Mouse (Mus musculus) liver, postnatal 0 days (tissue): ENCODE results near the gene Tnfrsf11a. TPM values are rescaled to one million over a fixed set of nuclear protein-coding genes. Genes with fewer than 3 reads are reported as not detected.

Experiments
- ATAC-seq: fragments of 200-750 bp; cut with Nextera tagmentation; 2 replicates; pipeline ENCODE4 v1.8.0; 2017; ENCODE audit warnings: mild to moderate bottlenecking, moderate library complexity
- DNase-seq: peaks from one replicate; pipeline ENCODE4 v3.0.0-alpha.2; 2016
- H3K27ac ChIP-seq: fragments of 300-500 bp; sonication (generic); 2 replicates; pipeline ENCODE4 v1.5.1; 2014; ENCODE audit warnings: antibody characterized with exemption, moderate library complexity, mild to moderate bottlenecking, low read depth
- H3K27me3 ChIP-seq: fragments of 300-500 bp; sonication (generic); 2 replicates; pipeline ENCODE4 v1.6.1; 2014; ENCODE audit warnings: low read length, control low read depth, mixed read lengths; ENCODE audit not compliant: insufficient read depth
- H3K36me3 ChIP-seq: fragments of 300-500 bp; sonication (generic); replicated peaks from 2 replicates; pipeline ENCODE4 v1.6.1; 2014; ENCODE audit warnings: mild to moderate bottlenecking, control low read depth, low read length, moderate library complexity, mixed read lengths; ENCODE audit not compliant: insufficient read depth
- H3K4me1 ChIP-seq: fragments of 300-500 bp; sonication (generic); 2 replicates; pipeline ENCODE4 v1.6.1; 2014; ENCODE audit warnings: antibody characterized with exemption, mild to moderate bottlenecking, control low read depth; ENCODE audit not compliant: insufficient read depth
- H3K4me2 ChIP-seq: fragments of 300-500 bp; sonication (generic); 2 replicates; pipeline ENCODE4 v1.6.1; 2014; ENCODE audit warnings: low read depth, mild to moderate bottlenecking, low read length, moderate library complexity, mixed read lengths
- H3K4me3 ChIP-seq: fragments of 300-500 bp; sonication (generic); 2 replicates; pipeline ENCODE4 v1.5.1; 2014; ENCODE audit warnings: low read depth, low read length
- H3K9ac ChIP-seq: fragments of 300-500 bp; sonication (generic); replicated peaks from 2 replicates; pipeline ENCODE4 v1.6.1; 2014; ENCODE audit warnings: mild to moderate bottlenecking, moderate library complexity
- H3K9me3 ChIP-seq: fragments of 300-500 bp; sonication (generic); 2 replicates; pipeline ENCODE4 v1.6.1; 2016; ENCODE audit warnings: mild to moderate bottlenecking, control low read depth, low read length, mixed read lengths
- CTCF ChIP-seq: sonication (generic); IDR thresholded peaks from 2 replicates; pipeline ENCODE4 v1.5.1; 2016; ENCODE audit warnings: antibody characterized with exemption, low read depth
- EP300 ChIP-seq: IDR thresholded peaks from 2 replicates; pipeline ENCODE4 v1.6.1; 2016; ENCODE audit warnings: antibody characterized with exemption, low read depth, mild to moderate bottlenecking
- WGBS: fragments of 180-500 bp; shearing (Covaris S2); extraction: QIAGEN DNeasy Blood & Tissue Kit; methylation state at CpG from one replicate; pipeline ENCODE4 v1.1.7; 2014; ENCODE audit not compliant: insufficient replicate concordance; 5-methylcytosine and 5-hydroxymethylcytosine counted together
- polyA plus RNA-seq: library from polyadenylated mRNA; unstranded; fragments of >200 nt; fragmentation: Nextera tagmentation; extraction: Ambion mirVana; gene quantifications from 2 replicates; pipeline ENCODE4 v1.2.1, GENCODE M21; 2015

Tnfrsf11a gene
- polyA plus RNA-seq, 1 experiment from 2014 or later: 0.89 TPM

GRCm38 (mm10) chr1:105846431-105846830 is 65.9 kb downstream of the Tnfrsf11a start:
- H3K27ac ChIP-seq: no peak overlapping the region
- no peak overlapping the region for H3K9ac ChIP-seq
- no peak for DNase-seq
- peaks cover 8% of the 10 kb centered on the region for H3K27me3 ChIP-seq
- no peak overlapping the region for H3K4me2 ChIP-seq
- peaks cover 2% of the 10 kb centered on the region for H3K4me1 ChIP-seq
- no peak for ATAC-seq
- 82% methylated on average over 2 of the region's 2 CpGs for WGBS
- TF ChIP-seq EP300 (no peak), CTCF (no peak)
- no peaks in the 10 kb centered on the region for H3K9me3 ChIP-seq
- H3K36me3 ChIP-seq: no peaks in the 10 kb centered on the region
- no peak overlapping the region for H3K4me3 ChIP-seq

GRCm38 (mm10) chr1:105848806-105849205 is 68.3 kb downstream of the Tnfrsf11a start:
- no peak overlapping the region for H3K4me3 ChIP-seq
- H3K4me1 ChIP-seq: peaks cover 2% of the 10 kb centered on the region
- H3K9ac ChIP-seq: no peak overlapping the region
- H3K36me3 ChIP-seq: no peaks in the 10 kb centered on the region
- no peak overlapping the region for H3K27ac ChIP-seq
- 77% methylated on average over 8 of the region's 8 CpGs for WGBS
- H3K9me3 ChIP-seq: no peaks in the 10 kb centered on the region
- ATAC-seq (no peak), DNase-seq (no peak)
- TF ChIP-seq CTCF (no peak), EP300 (no peak)
- H3K27me3 ChIP-seq: peaks cover 8% of the 10 kb centered on the region
- no peak overlapping the region for H3K4me2 ChIP-seq

GRCm38 (mm10) chr1:105851341-105851740 is 70.8 kb downstream of the Tnfrsf11a start:
- Histone ChIP-seq H3K27ac (no peak overlapping the region), H3K9me3 (no peaks in the 10 kb centered on the region), H3K4me2 (no peak overlapping the region), H3K4me3 (no peak overlapping the region), H3K9ac (no peak overlapping the region), H3K36me3 (no peaks in the 10 kb centered on the region), H3K4me1 (no peaks in the 10 kb centered on the region; the same call in 1 of the 2 replicates), H3K27me3 (no peaks in the 10 kb centered on the region)
- ATAC-seq: peak; percentile 40
- no peak for DNase-seq
- 45% methylated on average over 2 of the region's 2 CpGs for WGBS
- peak; percentile 30; the same call in 1 of the 2 replicates for TF ChIP-seq EP300
- no peak for TF ChIP-seq CTCF

GRCm38 (mm10) chr1:105859740-105860139 is 79.2 kb downstream of the Tnfrsf11a start:
- TF ChIP-seq EP300: no peak
- DNase-seq (no peak), ATAC-seq (no peak)
- H3K36me3 ChIP-seq: no peaks in the 10 kb centered on the region
- H3K9me3 ChIP-seq: no peaks in the 10 kb centered on the region
- no peak overlapping the region for H3K27ac ChIP-seq
- H3K27me3 ChIP-seq: no peaks in the 10 kb centered on the region
- no peak overlapping the region for H3K4me3 ChIP-seq
- no peak overlapping the region for H3K4me2 ChIP-seq
- WGBS: 82% methylated on average over 2 of the region's 2 CpGs
- no peaks in the 10 kb centered on the region for H3K4me1 ChIP-seq
- H3K9ac ChIP-seq: no peak overlapping the region

- DNase-seq (no peak), ATAC-seq (no peak)
- H3K4me1 ChIP-seq: no peaks in the 10 kb centered on the region; the same call in 1 of the 2 replicates
- no peak overlapping the region for H3K9ac ChIP-seq
- no peaks in the 10 kb centered on the region for H3K27me3 ChIP-seq
- WGBS: 77% methylated on average over 6 of the region's 6 CpGs
- no peak overlapping the region for H3K4me2 ChIP-seq
- no peaks in the 10 kb centered on the region for H3K9me3 ChIP-seq
- H3K27ac ChIP-seq: no peak overlapping the region
- TF ChIP-seq EP300 (no peak), CTCF (no peak)
- H3K4me3 ChIP-seq: no peak overlapping the region
- no peaks in the 10 kb centered on the region for H3K36me3 ChIP-seq
Observed at GRCm38 (mm10) chr1:105876589-105876988, 96.1 kb downstream of the Tnfrsf11a start.

GRCm38 (mm10) chr1:105877808-105878207 is 97.3 kb downstream of the Tnfrsf11a start:
- Histone ChIP-seq H3K9ac (no peak overlapping the region), H3K4me1 (no peaks in the 10 kb centered on the region; the same call in 1 of the 2 replicates), H3K27ac (no peak overlapping the region), H3K9me3 (no peaks in the 10 kb centered on the region), H3K27me3 (no peaks in the 10 kb centered on the region), H3K4me2 (no peak overlapping the region), H3K4me3 (no peak overlapping the region), H3K36me3 (no peaks in the 10 kb centered on the region)
- no peak for DNase-seq
- ATAC-seq: peak; percentile 29; the same call in 1 of the 2 replicates
- TF ChIP-seq CTCF (no peak), EP300 (no peak)
- 63% methylated on average over 5 of the region's 5 CpGs for WGBS

- Histone ChIP-seq H3K4me3 (no peak overlapping the region), H3K4me1 (peaks cover under 1% of the 10 kb centered on the region; the same call in 1 of the 2 replicates), H3K27me3 (no peaks in the 10 kb centered on the region), H3K36me3 (no peaks in the 10 kb centered on the region), H3K4me2 (no peak overlapping the region), H3K27ac (no peak overlapping the region), H3K9me3 (no peaks in the 10 kb centered on the region), H3K9ac (no peak overlapping the region)
- DNase-seq (no peak), ATAC-seq (no peak)
- no peak for TF ChIP-seq CTCF
- TF ChIP-seq EP300: no peak
- WGBS: 86% methylated on average over 11 of the region's 11 CpGs
Observed at GRCm38 (mm10) chr1:105878416-105878815, 97.9 kb downstream of the Tnfrsf11a start.
